Mouse (Mus musculus) kidney, adult 8-10 months (tissue): ENCODE data around the gene Efna4.

Experiments
- DNase-seq, 2 experiments: peaks; one replicate each; pipeline ENCODE4 v3.0.0; 2022

The Efna4 gene

GRCm38 (mm10) chr3:89300514-89300913, 37.3 kb downstream of the Efna4 start:
- DNase-seq = no peak

DNA sequence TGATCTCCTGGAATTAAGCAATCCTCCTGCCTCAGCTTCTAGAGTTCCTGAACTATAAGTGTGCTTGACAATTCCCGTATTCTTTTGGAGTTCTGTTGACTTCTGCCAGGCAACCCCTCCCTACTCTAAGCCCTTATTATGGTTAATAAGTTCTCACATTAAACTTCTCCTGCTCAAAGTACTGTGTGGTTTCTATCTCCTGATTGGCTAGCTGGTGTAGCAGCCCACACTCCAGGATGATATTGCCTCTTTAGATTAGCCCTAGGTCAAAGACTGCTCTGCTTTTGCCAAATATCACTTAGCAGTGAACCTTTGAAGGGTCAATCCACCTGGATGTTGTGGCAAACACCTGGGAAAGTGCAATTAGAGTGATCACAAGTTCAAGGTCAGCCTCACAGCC, 37.8 kb downstream of the Efna4 start:
- DNase-seq = peak; percentile 62 to 86

- DNase-seq = peak in 1 of 2 experiments; percentile 42
These were observed 38.3 kb downstream of the Efna4 start for GRCm38 (mm10) chr3:89299499-89299898.

- no peak for DNase-seq
These were observed 38.9 kb downstream of the Efna4 start for GRCm38 (mm10) chr3:89298908-89299307.

DNA sequence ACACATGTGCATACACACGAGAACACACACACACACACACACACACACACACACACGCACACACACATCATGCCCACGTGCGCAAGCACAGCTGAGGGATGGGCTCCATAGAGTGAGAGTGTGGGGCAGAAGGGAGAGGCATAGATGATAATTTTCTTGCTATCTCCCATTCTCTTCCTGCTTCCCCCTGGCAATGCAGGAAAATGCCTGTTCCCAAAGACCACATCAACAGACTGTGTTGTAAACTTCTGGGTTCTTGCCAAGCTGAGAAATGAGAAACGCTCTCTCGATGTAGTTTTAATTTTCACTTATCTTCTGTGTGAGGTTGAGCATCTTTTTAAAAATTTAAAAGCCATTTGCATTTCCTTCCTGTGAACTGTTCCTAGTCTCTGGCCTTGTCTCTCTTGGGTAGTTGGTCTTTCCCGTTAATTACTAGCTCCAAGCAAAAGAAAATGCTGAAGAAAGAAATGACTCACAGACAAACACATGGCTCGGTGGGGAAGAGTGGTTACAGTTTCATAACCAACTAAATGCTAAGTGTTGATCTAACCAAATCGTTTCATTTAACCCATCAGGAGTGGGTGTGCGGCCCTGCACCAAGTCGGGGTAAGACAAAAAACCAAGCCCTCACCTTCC, 40.9 kb downstream of the Efna4 start:
- DNase-seq = no peak

DNA sequence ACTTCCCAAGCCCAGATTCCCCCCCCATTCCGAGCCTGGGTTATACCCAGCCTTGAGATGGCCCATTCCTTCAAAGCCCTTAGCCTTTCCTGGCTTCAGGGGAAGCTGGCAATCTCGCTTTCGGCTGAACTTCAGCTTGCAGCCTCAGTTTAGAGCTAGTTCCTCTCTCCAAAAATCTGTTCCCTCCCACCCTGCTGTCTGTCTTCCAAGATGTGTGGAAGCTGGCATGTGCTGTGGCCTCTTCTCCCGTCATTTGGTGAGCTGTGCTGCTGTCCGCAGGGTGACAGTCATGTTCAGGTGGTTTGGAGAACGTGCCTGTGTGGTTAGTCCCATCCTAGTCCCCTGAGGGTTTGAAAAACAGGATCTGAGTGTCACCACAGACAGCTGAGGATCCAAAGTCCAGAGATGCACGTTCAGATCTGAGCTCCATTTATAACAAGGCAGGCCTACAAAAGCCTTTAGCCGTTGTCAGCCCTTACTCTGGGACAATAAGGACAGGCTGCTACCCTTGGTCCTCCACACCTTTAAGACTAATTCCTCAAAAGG, 42.1 kb downstream of the Efna4 start:
- DNase-seq = no peak

GRCm38 (mm10) chr3:89294195-89294594, 43.6 kb downstream of the Efna4 start:
- DNase-seq = peak; percentile 66 to 73

GRCm38 (mm10) chr3:89293247-89293918, 44.4 kb downstream of the Efna4 start:
- peak; percentile 66 to 74 for DNase-seq

GRCm38 (mm10) chr3:89292303-89292702, 45.5 kb downstream of the Efna4 start:
- no peak for DNase-seq

- DNase-seq = no peak
These were observed 46.0 kb downstream of the Efna4 start for GRCm38 (mm10) chr3:89291874-89292273.

DNA sequence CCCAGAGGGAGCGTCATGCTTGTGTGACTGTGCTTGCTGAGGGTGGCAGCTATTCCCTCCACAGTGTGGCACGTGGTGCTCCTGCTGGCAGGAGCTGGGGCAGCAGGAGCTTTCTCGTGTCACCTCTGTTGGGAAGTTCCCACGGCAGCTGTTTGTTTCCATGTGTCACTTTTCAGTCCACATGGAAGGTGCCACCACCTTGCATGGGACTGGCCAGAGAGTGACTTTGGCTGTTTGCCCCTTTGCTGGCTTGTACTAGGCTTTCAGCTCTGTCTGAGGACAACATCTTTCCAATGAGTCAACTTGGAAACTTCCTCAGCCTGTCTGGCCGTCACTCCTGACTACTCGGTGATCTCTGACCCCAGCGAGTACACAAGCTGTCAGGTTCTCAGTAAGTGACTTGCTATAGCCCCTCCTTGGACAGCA, 49.3 kb downstream of the Efna4 start:
- DNase-seq = peak in 1 of 2 experiments; percentile 57

- no peak for DNase-seq
These were observed 50.5 kb downstream of the Efna4 start for GRCm38 (mm10) chr3:89287286-89287685.

GRCm38 (mm10) chr3:89285526-89285925, 52.3 kb downstream of the Efna4 start:
- no peak for DNase-seq

DNA sequence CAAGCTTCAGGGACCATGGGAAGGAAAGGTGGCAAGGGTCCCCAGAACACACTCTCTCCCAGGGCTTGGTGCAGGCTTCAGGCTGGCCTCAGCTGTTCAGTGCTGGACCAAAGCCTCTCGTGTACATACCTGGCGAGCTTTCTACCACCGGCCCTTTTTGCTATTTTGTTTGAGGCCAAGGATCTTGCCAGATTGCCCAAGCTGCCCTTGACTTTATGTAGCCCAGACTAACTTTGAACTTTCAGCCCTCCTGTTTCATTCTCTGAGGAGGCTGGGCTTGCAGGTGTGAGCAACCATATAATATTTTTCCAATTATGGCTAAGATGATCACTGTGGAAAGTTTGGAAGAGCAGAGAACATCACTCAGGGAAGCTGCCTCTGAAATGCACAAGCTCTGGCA, 53.6 kb downstream of the Efna4 start:
- DNase-seq = no peak
